Mouse (Mus musculus): ENCODE measurements around the gene Chka.

DNA sequence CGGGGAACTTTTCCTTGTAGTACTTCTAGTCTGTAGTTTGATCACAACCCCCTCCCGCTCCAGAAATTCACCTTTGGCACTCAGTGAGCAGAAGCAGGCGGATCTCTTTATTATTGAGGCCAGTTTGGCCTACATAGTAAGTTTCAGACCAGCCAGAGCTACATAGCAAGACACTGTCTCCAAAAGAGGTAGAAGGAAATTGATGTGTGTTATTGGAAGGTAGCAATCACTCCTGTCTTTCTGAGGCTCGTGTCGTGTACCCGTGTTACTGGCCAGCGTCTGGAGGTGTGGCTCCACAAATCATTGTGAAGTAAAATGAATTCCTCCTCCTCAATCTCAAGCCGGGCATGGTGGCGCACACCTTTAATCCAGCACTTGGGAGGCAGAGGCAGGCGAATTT, 1.5 kb downstream of the Chka start:
- no peak for TF ChIP-seq CTCF (IDR thresholded peaks at IDR 0.05)
- no peak for TF ChIP-seq EP300 (IDR thresholded peaks at IDR 0.05)
